Mouse (Mus musculus) mouse embryonic stem cell (cell line): ENCODE measurements around the gene Rad51b.

Experiments used
- in situ Hi-C, 2 experiments: fragments of 300-500 bp; cut with MboI; formaldehyde crosslinking; loops; 1 replicate in 1 of 2; 3 replicates in 1 of 2; pipeline ENCODE4 v1.14.3; 2019 to 2020; ENCODE audit warnings: low sequenced_read_pairs in 2 of 2, low pct_unique_long_range_greater_than_20kb in 1 of 2, mixed read lengths in 1 of 2; ENCODE audit not compliant: unreplicated experiment in 1 of 2

The Rad51b gene

DNA sequence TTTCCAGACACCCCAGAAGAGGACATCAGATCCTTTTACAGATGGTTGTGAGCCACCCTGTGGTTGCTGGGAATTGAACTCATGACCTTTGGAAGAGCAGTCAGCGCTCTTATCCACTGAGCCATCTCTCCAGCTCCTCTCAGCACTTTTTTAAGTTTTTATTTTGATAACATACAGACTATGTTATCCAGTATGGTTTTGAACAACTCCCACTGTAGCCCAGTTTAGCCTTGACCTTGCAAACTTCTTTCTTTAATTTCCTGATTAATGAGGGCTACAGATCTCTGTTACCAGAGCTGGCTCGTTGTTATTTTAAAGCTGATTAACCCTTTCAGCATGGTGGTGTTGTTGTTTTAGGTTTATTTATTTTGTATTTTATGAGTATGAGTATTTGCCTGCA, 29.2 kb downstream of the Rad51b start:
- in situ Hi-C loops, result no loop called here

DNA sequence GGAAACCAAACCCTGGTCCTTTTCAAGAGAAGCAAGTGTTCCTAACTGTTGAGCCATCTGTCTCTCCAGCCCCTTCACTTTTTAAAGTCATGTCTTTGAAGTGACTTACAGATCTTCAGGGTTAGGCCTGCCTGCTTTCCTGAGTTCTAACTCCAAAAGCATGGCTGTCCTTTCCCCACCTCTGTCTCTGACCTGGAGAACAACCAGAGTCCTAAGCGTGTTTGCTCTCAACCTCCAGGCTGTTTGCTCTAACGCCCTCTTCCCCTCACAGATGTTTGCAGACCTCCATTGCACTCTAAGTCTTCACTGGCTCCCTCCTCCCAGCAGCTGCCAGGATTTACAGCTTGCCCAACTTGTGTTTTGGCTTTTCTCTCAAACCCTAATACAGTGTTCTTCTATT, 29.7 kb downstream of the Rad51b start:
- in situ Hi-C loops, result no loop called here

DNA sequence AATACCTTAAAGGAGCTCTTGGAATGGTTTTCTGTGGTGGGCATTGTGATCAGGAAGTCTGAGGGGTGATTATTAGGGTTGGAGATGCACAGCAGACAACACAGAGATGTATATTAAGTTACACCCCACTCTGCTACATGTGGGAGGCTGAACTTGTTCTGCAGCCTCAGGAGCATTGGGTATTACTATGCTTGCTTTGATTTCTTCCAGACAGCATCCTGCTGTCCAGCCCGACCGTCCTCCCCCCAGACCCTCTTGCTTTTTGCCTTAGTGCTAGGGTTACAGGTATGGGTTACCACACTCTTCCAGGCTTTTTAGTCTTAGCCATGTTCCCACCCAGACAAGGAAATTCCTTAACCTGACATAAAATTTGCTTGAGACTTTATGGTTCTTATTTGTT, 30.8 kb downstream of the Rad51b start:
- in situ Hi-C loops, result no loop called here

DNA sequence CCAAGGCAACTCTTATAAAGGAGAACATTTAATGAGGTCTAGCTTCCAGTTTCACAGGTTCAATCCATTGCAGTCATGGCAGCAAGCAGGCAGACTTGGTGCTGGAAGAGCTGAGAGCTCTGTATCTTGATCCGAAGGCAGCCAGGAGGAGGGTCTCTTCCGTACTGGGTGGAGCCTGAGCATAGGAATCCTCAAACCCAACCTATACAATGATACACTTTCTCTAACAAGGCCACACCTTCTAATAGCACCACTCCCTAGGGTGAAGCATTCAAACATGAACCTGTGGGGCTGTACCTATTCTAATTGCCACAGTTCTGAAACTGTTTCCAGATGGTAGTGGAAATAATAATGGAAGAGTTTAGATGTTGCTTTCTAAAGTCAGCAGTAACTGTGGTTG, 33.5 kb downstream of the Rad51b start:
- in situ Hi-C loops, result no loop called here

DNA sequence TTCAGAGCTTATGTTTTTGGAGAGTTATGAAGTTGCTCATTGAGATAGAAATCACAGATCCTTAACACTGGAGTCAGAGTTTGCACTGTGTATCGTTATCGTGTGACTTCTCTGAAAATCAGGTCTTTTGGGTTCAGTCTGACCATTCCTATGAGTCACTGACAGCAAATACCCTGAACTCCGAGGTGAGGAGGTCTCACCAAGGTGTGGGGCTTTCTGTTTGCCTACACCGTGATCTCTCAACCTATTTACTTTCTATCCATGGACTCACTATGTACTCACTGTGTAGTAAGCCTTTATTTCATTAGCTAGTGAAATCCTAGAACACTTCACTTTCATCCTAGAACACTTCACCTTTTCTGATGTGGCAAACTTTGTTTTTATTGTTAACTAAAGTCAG, 34.6 kb downstream of the Rad51b start:
- in situ Hi-C loops, result no loop called here

DNA sequence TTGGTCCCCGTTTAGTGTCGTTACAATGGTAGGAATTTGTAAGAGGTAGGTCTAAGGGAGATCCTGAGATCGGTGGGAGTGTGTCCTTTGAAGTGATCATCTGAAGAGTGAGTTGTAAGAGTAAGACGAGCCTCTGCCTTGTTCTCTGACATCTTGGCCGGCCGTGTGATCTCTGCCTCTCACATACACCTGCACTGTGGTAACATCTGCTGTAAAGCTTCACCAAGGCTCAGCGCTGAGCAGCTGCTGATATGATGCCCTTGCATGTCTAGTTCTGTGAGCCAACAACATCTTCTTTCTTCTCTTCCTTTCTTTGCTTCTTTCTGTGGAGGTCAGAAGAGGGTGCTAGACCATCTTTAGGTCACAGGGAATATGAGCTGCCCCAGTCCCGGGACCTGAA, 41.7 kb downstream of the Rad51b start:
- in situ Hi-C loops, result no loop called here

DNA sequence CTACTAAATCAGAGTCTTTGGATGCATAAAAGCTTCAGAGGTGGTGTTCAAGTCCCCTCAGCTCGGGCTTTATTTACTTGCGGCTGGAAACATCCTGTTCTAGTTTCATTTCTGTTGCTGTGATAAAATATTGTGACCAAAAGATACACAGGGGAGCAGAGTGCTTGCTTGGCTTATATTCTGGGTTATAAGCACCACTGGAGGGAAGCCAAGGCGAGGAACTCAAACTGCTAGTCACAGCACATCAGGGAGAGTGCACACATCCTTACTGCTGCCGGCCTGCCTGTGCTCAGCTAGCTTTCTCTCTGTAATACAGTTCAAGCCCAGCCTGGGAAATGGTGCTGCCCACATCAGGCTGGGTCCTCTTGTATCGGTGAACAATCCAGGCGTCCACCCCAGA, 43.4 kb downstream of the Rad51b start:
- in situ Hi-C loops, result loop anchor here in 1 of 2 experiments (10.0 kb wide), 1 partner anchor 804 kb away; no protein-coding TSS in a partner anchor

DNA sequence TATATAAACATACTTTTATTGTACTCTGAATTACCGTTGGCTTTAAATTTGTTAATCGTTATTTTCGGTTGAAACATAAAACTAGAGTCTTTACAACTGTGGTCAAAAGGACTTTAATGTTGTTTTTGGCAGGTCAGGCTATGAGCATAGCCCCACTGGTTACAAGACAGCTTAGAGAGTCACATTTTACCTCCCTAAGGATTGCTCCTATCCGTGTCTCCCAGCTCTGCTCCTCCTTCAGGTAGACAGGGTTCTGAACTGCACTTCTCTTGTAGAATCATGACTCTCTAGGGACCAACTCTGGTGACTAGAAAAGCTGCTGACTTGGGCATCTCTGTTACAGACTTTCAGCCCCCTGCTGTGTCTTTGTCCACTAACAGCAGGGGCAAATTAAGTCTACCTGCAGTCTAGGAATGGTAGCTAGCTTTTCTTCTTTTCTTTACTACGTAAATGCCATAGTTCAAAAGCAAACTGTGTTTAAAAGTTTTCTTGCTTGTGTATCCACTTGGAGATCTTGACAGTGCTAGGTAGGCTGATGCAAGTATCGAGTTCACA, 44.3 kb downstream of the Rad51b start:
- in situ Hi-C loops, result loop anchor here in 1 of 2 experiments (10.0 kb wide), 1 partner anchor 803 kb away; no protein-coding TSS in a partner anchor

DNA sequence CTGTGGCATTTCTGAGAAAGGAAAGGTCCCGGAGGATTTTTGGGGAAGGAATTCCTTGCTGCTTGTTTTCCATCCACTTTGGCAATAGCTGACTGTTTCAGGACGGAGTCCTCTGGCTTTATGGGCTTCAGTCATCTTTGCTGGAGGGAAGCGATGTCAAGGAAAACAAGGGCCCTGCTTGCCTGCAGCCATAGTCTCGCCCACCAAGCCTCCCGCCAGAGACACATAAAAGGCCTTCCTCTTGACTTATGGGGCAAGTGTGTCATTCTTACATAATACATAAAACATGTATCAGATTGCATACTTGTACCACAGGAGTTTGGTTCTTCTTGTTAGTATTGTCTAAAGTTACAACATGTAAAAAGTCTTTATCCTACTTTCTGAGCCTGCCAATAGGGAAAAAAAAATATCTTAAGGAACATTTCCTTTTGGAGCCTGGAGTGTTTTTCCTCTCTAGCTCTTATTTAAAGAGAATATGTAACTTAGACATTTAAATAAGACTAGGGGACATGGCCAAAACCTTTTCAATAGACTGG, 49.2 kb downstream of the Rad51b start:
- in situ Hi-C loops, result loop anchor here in 1 of 2 experiments (10.0 kb wide), 1 partner anchor 799 kb away; no protein-coding TSS in a partner anchor

DNA sequence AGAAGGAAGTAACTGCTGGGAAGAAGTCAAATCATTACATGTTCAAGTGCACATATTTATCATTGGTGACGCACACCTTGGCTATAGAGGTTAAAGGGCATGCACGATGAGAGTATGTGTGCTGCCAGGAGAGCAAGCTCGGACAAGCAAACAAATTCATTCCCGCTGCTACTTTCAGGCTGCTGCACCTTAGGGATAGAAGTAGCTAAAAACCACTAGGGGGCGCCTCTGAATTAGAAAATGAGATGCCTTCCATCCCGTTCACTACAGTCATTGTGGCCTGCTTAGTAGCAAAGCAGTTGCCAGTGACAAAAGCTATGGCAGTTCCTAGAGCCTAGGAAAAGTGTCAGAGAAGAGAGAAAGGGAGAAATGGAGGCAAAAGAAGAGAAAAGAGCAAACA, 50.6 kb downstream of the Rad51b start:
- in situ Hi-C loops, result loop anchor here in 1 of 2 experiments (10.0 kb wide), 1 partner anchor 797 kb away; no protein-coding TSS in a partner anchor

DNA sequence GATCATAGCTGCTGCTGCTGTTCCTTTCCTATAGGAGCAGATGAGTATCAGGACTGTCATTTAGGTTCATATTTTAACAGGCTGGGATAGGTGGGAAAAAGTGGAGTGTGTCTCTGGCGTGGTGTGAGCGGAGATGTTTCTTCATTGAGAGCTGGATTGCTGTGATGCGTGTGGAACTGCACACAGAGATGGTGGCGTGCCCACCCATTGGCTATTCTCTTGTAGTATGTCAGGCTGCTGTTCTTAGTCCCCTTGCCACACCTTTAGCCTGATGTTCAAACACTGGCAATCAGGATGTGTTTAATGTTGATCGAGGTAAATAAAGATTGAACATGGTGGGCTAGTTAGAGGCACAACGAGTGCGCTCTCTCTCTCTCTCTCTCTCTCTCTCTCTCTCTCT, 54.4 kb downstream of the Rad51b start:
- in situ Hi-C loops, result loop anchor here (10.0 to 25.0 kb wide), 3 partner anchors 261 to 793 kb away; no protein-coding TSS in a partner anchor

DNA sequence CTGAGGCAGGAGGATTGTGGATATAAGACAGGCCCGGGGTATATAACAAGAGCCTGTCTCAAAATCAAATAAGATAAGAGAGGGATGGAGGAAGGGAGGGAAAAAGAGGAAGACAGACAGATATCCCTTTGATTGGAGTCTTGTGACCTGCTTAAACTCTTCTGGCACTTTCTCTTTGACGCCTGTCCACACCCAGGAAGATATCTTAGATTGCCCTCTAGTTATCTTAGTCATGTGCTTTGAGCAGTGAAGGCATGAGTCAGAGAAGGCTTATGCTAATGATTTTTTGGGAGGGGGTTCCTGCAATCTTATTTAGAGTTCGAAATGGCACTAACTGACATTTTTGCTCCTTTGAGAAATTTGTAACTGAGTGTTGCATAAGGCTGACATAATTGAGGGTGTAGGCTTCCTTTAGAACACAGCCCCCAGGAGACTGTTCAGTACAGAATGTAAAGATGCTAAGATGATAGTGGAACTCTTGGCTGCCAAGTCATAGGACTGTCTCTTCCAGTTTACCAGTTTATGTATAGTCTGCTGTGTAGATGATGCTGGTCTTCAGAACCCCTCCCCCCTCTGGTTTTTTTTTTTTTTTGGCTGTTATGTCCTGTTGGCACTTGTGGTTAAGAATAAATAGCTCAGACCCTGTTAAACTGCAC, 55.1 kb downstream of the Rad51b start:
- in situ Hi-C loops, result loop anchor here (10.0 to 25.0 kb wide), 3 partner anchors 260 to 793 kb away; no protein-coding TSS in a partner anchor

DNA sequence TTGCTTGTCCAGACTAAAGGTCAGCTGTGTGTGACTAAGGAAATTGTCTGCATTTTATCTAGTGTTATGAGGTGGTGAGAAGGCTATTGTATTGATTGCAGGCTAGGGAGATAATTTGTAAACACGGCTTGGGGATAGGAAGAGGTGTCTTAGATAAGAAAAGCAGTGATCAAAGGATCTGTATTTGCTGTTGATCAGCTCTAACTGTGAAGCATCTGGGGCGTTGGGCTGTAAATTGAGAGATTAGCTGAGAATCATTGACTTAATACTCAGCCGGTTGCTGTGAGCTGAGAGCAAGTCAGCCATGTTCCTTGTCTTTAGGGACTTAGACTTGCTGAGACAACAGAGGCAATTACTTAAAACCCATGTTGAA, 55.6 kb downstream of the Rad51b start:
- in situ Hi-C loops, result loop anchor here (10.0 to 25.0 kb wide), 3 partner anchors 260 to 792 kb away; no protein-coding TSS in a partner anchor

DNA sequence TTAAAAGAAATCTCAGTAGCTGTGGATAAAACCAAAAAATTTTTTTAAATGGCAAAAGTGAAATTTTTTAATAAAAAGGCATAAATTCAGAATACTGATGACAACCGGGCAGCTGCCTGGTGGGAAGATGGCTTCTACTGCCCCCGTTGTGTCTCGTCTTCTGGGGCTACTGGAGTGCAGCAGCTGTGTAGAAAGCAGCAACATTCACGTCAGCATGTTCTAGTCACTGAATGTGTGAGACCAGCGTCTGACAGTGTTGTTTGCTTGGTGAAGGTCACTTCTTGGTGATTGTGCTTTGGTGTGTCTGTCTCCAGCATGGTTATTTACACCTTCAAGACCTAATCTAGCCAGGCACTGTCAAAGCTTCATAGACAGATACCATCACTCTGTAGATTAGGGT, 56.3 kb downstream of the Rad51b start:
- in situ Hi-C loops, result loop anchor here (10.0 to 25.0 kb wide), 3 partner anchors 259 to 791 kb away; no protein-coding TSS in a partner anchor

DNA sequence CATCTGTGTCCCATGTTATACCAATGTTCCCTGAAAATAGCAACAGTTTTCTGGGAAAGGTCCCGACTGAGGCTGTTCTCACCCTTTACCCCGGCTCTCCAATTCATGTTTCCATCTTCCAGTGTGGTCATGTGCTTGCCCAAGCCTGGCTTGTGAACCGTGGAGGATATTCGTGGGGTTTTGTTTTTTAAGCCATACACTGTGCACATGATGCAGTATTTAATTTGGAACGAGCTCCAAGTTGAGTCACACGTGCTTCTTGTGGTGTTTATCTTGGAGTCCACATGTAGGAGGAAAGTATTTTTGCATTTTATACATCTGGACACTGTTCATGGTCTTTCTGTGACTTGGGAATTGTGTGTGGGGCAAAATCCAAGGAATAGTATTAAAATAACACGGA, 57.5 kb downstream of the Rad51b start:
- in situ Hi-C loops, result loop anchor here (10.0 to 25.0 kb wide), 3 partner anchors 258 to 790 kb away; no protein-coding TSS in a partner anchor

DNA sequence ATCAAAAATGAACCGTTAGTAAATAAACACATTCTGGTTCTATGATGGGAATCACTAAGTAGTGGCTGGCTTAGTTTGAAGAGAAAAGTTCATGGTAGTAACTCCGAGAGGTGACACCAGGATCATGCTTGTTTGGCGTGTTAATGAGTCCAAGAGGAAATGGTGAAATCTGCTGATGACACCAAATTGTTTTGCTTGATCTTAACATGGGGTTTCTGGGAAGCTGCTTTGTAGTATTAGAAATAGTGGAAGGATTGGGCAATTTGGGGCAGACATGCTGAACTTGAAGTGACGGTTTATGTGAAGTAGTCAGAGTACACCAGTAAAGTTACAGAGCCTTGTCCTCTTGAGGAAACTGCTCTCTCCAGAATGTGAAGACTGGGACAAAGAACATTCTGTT, 59.1 kb downstream of the Rad51b start:
- in situ Hi-C loops, result loop anchor here (10.0 to 25.0 kb wide), 3 partner anchors 256 to 789 kb away; no protein-coding TSS in a partner anchor

DNA sequence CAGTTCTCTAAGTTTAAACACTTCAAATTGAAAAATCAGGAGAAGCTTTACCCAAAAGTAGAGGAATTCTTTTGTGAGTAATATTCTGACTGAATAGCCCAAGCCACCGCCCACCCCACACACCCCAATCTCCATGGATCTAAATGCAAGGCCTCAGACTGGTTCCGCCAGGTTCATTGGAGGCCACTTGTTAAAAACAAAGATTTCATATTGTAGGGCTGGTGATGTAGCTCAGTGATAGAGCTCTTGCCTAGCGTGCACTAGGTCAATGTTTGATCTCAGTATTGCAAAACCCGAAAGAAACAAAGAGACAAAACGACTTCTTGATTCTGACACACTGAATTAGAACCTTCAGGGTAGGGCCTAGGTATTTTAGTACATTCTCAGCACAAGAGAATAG, 60.5 kb downstream of the Rad51b start:
- in situ Hi-C loops, result loop anchor here (10.0 to 25.0 kb wide), 3 partner anchors 255 to 787 kb away; no protein-coding TSS in a partner anchor

DNA sequence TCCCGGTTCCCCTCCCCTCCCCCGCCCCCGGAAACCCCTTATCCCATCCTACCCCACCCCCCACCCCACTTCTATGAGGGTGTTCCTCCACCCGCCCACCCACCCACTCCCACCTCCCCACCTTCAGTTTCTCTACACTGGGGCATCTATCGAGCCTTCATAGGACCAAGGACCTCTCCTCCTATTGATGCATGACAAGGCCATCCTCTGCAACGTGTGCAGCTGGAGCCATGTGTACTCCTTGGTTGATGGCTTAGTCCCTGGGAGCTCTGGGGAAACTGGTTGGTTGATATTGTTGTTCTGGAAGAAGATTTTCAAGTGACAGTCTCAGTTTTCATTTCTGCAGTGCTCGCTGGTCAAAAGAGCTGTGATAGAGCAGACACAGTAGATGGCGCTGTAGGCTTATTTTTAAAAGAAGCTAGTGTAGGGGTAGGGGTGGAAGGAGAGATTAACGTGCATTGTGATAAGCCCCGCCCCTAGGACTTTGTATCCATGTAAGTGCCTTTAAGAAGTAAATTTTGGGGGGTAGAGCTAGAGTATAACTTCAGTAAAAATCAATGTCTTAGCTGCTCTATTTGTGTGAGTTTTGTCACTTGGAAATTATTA, 61.6 kb downstream of the Rad51b start:
- in situ Hi-C loops, result loop anchor here (10.0 to 25.0 kb wide), 3 partner anchors 254 to 786 kb away; no protein-coding TSS in a partner anchor

DNA sequence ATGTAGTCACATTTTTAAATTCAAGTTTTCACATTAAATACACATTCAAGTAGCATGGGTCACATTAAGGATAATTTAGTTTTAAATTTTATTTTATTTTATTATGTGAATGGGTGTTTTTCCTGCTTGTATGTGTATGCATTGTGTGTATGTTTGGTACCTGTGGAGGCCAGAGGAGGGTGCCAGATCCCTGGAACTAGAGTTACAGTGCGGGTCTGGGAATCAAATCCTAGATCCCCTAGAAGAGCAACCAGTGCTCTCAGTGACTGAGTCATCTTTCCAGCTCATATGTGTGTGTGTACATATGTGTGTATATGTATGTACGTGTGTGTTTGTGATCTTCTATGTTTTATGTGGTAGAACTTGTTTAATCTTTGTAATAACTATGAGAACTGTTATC, 62.3 kb downstream of the Rad51b start:
- in situ Hi-C loops, result loop anchor here (10.0 to 25.0 kb wide), 3 partner anchors 253 to 785 kb away; no protein-coding TSS in a partner anchor
